Mouse (Mus musculus): ENCODE data around the gene Tmem139.

Tmem139 gene

DNA sequence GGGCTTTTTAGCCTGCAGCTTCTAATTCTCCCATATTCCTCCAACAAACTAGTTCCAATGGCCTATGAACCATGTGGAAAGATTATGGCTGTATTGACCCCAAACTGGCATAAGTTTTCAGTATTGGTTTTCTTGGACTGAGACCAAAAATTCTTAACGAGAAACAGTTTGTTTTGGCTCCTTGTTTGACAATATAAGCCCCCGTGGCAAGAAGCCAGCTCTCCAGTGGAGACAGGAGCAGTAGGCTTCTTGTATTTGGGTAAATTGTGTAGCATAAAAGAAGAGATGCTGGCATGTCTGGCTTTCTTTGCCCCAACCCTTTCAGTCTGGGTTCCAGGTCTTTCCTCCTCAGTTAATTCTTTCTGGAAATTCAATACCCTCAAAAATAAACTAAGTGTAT lies 14.4 kb downstream of the Tmem139 start:
- no peak for DNase-seq (ENCODE audit: low read depth, low spot score)

DNA sequence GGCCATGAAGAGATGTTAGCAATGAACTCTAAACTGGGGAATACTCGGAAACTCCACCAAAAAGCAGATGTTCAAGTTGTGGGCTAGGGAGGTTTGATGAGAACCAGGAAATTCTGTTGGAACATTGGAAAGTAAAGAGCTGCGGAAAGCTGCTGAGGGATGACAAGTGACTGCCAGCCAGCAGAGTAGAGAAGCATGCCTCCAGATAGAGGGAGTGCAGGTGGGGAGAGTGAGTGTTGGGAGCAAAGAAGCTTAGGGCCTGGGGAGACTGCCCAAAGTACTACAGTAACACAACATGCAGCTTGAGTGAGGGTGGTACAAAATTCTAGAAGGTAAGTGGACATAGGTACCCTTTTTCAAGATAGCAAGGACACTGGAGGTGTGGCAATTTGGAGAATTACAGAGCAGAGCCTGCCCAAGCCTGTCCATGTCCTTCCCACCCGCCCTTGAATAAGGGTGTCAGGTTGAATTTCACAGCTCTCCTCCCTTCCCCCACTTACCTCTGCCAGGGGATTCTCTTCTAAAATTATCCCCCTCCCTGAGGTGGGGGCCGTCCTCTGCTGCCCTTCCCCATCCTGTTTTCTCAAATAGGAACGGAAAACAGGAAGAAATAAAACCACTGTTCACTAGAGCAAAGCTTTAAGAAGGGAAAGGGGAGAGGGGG lies 21.2 kb downstream of the Tmem139 start:
- DNase-seq (ENCODE audit: low read depth, low spot score) = no peak

DNA sequence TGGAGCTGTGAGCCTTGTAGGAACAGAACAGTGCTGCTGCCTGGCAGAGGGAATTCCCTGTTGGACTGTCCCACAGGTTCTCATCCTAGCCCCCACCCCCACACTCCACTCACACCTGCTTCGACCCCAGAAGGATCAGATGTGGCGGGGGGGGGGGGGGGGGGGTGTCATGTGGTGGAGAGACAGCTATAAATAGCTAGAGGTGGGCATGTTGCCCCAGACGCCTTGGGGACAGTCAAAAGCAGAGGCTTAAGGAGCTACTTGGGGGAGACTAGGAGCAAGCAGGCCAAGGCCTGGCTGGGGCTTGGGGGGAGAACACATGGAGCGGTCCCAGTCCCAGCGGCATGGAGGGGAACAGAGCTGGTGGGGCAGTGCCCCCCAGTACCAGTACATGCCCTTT lies 24.7 kb downstream of the Tmem139 start, which contains the start of gene Clcn1:
TSS of gene Clcn1 (plus strand) at position 238 of the 400 bp plus-strand sequence.
- DNase-seq (ENCODE audit: low read depth, low spot score) = no peak

DNA sequence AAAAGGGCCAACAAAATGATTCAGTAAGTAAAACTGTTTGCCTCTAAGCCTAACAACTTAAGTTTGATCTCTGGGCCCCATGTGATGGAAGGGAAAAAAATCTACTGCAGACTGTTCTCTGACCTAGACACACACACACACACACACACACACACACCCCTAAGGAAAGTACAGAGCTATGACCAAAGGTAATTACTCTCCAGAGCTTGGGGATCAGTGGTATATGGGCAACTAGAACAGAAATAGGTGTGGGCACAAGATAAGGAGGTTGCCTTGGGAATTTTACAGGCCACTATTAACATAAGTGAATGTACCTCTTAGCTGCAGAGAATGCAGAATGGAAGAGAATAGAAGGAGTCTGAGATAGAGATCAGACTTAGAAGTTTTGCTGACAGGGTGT lies 25.8 kb downstream of the Tmem139 start:
- no peak for DNase-seq (ENCODE audit: low read depth, low spot score)

DNA sequence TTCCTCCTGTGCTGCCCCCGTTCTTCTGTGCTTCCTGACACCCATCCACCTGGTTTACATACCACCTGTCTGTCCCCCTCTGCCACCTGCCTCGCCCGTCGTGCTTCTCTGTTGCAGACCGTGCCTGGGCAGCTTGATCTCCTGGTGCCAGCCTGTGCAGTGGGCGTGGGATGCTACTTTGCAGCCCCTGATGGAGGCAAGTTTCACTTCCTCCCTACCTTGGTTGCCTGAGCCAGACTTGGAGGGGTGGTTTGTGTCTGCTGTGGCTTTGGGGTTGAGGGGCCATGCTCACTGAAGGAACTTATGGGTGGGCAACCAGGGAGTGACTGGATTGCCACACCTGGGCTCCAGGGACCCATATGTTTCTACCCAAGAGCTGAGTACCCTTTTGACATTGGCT lies 31.6 kb downstream of the Tmem139 start:
- DNase-seq (ENCODE audit: low read depth, low spot score) = no peak

DNA sequence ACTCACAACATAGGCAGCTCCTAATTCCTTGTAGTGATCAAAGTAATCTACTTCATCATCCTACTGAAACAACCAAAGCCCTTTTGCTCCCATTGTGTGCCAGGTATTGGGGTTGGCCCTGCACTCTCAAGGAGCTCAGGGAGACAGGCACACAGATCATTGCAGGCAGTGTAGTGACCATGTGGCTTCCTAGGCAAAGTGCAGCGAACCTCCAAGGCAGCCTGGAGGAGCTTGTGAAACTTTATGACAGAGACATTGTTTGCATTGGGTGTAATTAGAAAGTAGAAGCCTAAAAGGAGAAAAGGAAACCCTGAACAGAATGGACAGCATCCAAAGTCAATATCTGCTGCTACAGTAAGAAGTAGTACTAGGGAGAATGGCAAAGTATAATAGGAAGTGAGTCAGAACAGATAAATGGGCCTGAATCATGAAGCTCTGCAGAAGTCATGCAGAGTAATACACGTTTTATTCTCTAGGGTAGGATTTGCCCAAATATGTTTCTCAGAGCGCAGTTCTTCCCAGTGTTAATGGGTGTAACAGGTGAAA lies 33.9 kb downstream of the Tmem139 start:
- no peak for DNase-seq (ENCODE audit: low read depth, low spot score)

DNA sequence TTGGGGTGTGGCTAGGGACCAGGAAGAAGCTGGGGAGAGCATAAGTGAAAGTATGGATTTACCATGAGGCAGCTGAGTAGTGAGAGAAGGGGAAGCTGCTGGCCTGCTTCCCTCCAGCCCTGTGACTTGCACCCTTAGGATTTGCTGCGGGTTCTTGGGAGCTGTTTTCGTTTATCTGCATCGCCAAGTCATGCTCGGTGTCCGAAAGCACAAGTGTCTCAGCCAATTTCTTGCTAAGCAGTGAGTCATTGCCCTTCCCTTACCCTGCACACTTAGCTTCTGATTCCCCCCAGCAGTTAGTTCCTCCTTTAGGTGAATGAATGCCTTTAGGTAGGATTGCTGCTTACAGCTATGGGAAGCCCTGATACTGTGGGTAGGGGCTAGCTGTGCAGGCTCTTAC lies 37.6 kb downstream of the Tmem139 start:
- no peak for DNase-seq (ENCODE audit: low read depth, low spot score)

DNA sequence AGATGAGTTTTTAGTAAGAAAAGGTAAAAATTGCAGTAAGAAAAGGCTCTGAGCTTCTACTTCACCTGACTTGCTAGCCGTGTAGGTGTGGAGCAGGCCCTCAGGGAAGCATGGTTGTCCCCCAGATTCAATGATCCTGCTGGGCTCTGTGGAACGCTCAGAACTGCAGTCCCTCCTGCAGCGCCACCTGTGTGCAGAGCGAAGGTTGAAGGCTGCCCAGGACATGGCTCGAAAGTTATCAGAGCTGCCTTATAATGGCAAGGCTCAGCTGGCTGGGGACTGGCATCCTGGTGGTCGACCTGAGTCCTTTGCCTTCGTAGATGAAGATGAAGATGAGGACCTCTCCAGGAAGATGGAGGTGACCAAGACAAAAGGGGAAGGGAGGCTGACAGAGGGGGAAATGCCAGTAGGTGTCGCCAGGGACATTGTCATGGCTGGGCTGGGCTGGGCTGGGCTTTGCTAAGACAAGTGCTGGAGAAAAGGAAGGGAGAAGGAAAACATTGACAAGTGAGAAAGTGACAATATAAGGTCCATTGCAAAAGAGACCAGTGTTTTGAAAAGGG lies 48.1 kb downstream of the Tmem139 start:
- no peak for DNase-seq (ENCODE audit: low read depth, low spot score)

DNA sequence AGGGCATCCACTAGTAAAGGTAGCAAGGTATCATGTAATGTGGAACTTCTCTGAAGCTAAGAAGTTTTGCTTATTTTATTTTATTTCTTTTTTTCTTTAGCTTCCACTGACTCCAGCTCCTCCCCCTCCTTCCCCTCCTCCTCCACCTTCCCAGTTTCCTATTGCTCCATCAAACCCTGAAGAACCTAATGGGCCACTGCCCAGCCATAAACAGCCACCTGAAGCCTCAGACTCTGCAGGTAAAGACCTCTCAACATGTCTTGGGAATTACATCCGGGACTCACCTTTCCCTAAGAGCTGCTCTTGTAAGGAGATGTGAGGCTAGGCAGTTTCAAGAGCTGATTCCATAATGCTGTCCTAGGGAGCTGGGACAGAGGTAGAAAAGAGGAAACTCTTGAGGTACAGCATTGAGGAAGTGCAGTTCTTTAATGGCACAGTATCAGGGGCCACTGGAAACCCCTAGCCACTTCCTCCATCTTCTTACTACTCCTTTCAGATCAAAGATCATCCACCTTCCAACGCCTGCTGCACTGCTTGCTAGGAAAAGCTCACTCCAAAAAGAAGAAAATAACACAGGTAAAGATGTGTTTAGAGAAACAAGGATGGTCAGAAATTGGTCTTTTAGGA lies 48.8 kb downstream of the Tmem139 start:
- no peak for DNase-seq (ENCODE audit: low read depth, low spot score)

Data from forelimb bud, embryonic 11.5 days (tissue).